Mouse (Mus musculus): ENCODE results near the gene Pan3. TPM values are rescaled to one million over a fixed set of nuclear protein-coding genes. Genes with fewer than 3 reads are reported as not detected.

Gene Pan3
- polyA plus RNA-seq, 1 experiment from 2014 or later, result 84.1 TPM

DNA sequence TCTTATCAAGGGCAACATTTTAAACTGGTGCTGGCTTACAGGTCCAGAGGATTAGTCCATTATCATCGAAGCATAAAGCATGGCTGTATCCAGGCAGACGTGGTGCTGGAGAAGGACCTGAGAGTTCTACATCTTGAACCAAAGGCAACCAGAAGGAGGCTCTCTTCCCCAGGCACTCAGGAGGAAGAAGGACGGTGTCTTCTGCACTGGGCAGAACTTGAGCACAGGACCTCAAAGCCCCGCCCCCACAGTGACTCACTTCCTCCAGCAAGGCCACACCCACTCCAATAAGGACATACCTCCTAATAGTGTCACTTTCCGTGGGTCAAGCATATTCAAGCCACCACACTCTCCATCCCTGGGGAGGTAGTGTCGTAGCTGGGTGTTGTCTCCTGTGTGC lies 19.4 kb upstream of the Pan3 start:
- no peaks in the 10 kb centered on the region for H3K4me1 ChIP-seq (ENCODE audit: insufficient read depth)
- ATAC-seq (ENCODE audit: insufficient read depth) (no peak), DNase-seq (no peak)
- H3K9me3 ChIP-seq (ENCODE audit: low read depth, low read length), result no peaks in the 10 kb centered on the region
- no peaks in the 10 kb centered on the region for H3K27me3 ChIP-seq (ENCODE audit: insufficient read depth, low read length)
- 83% methylated on average over 6 of the region's 6 CpGs for WGBS
- H3K4me2 ChIP-seq, result no peak overlapping the region
- no peaks in the 10 kb centered on the region for H3K36me3 ChIP-seq (ENCODE audit: insufficient read depth)
- no peak for TF ChIP-seq CTCF (IDR thresholded peaks at IDR 0.05; ENCODE audit: low read depth)
- no peak overlapping the region for H3K9ac ChIP-seq
- no peak overlapping the region for H3K27ac ChIP-seq (ENCODE audit: low read depth)
- H3K4me3 ChIP-seq (ENCODE audit: low read depth, low read length), result no peak overlapping the region

DNA sequence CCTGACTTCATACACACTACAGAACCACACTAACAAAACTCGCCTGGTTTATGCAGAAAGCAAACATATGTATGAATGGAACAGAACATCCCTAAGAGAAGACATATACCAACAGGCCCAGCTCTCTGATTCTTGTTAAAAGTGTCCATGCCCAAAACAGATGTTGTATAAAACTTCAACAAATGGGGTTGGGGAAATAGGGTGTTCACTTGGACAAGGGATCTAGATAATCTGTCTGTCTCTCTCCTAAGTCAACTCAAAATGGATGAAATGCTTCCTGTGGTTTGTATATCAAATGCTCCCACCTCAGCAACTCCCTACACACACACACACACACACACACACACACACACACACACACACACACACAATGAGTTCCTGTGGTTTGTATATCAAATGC lies 12.0 kb upstream of the Pan3 start:
- TF ChIP-seq CTCF (IDR thresholded peaks at IDR 0.05; ENCODE audit: low read depth), result no peak

DNA sequence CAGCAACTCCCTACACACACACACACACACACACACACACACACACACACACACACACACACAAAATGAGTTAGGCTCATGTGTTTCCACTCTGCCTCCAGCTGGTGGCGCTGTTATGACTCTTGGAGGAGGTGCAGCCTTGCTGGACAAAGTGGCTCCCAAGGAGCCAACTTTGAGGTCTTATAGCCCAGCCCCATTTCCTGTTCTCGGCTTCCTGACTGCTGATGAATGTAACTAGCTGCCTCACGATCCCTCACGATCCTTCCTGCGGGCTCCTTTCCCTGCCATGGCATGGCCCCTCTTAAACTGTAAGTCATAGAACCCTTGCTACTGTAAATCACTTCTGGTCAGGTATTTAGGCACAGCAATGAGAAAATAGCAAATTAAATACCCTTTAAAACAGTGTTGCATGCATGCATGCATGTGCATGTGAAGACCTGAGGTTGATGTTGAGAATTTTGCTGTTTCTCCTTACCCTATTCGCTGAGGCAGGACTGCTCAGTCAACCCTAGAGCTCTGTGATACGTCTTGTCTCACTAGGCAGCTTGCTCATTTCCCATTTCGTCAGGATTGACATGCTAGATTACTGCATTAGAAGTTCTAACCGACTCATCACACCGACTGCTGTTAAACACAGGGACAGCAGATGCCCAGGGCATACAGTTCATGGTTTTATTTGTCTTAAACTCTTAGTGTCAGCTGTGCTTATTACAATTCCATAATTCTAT lies 11.4 kb upstream of the Pan3 start:
- no peak overlapping the region for H3K4me3 ChIP-seq (ENCODE audit: low read depth, low read length)
- 25% methylated on average over 10 of the region's 10 CpGs for WGBS
- H3K27ac ChIP-seq (ENCODE audit: low read depth), result no peak overlapping the region
- ATAC-seq (ENCODE audit: insufficient read depth) (no peak), DNase-seq (peak; percentile 75)
- peak; percentile 59 for TF ChIP-seq CTCF (IDR thresholded peaks at IDR 0.05; ENCODE audit: low read depth)
- no peaks in the 10 kb centered on the region for H3K4me1 ChIP-seq (ENCODE audit: insufficient read depth)
- no peaks in the 10 kb centered on the region for H3K36me3 ChIP-seq (ENCODE audit: insufficient read depth)
- H3K9me3 ChIP-seq (ENCODE audit: low read depth, low read length), result no peaks in the 10 kb centered on the region
- H3K9ac ChIP-seq, result no peak overlapping the region
- H3K27me3 ChIP-seq (ENCODE audit: insufficient read depth, low read length), result no peaks in the 10 kb centered on the region
- H3K4me2 ChIP-seq, result no peak overlapping the region

More for the DNA sequence above, 12.0 kb upstream of the Pan3 start:
- H3K27ac ChIP-seq (ENCODE audit: low read depth), result no peak overlapping the region
- no peaks in the 10 kb centered on the region for H3K4me1 ChIP-seq (ENCODE audit: insufficient read depth)
- no peaks in the 10 kb centered on the region for H3K36me3 ChIP-seq (ENCODE audit: insufficient read depth)
- H3K4me3 ChIP-seq (ENCODE audit: low read depth, low read length), result no peak overlapping the region
- no peaks in the 10 kb centered on the region for H3K9me3 ChIP-seq (ENCODE audit: low read depth, low read length)
- H3K4me2 ChIP-seq, result no peak overlapping the region
- no peaks in the 10 kb centered on the region for H3K27me3 ChIP-seq (ENCODE audit: insufficient read depth, low read length)
- ATAC-seq (ENCODE audit: insufficient read depth) (no peak), DNase-seq (no peak)
- no peak overlapping the region for H3K9ac ChIP-seq
- 93% methylated on average over 1 of the region's 1 CpGs for WGBS

DNA sequence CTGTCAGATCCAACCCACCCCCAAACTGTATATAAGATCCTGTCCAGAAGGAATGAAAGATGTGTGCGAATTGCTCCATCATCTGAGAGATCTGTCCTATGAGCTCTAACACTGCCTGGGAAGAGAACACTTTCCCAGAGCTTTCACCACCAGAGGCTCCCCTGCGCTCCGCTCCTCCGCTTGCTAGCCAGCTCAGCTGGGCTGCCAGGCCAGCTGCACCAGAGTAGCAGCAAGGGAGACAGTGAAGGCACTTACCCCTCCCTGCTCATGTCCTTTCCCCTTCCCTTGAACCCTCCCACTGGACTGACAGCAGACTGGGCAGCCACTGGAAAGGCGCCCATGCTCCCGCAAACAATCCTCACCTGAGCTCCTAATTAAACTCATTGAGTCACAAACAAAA lies 6.3 kb upstream of the Pan3 start:
- ATAC-seq (ENCODE audit: insufficient read depth), result no peak

GRCm38 (mm10) chr5:147426048-147426805 lies 3.7 kb upstream of the Pan3 start:
- no peak overlapping the region for H3K4me2 ChIP-seq
- H3K9ac ChIP-seq, result no peak overlapping the region
- no peak overlapping the region for H3K4me3 ChIP-seq (ENCODE audit: low read depth, low read length)
- TF ChIP-seq CTCF (IDR thresholded peaks at IDR 0.05; ENCODE audit: low read depth), result no peak
- H3K9me3 ChIP-seq (ENCODE audit: low read depth, low read length), result no peaks in the 10 kb centered on the region
- DNase-seq (no peak), ATAC-seq (ENCODE audit: insufficient read depth) (no peak)
- 65% methylated on average over 4 of the region's 4 CpGs for WGBS
- peaks cover 4% of the 10 kb centered on the region; the same call in 1 of the 2 replicates for H3K4me1 ChIP-seq (ENCODE audit: insufficient read depth)
- H3K27me3 ChIP-seq (ENCODE audit: insufficient read depth, low read length), result no peaks in the 10 kb centered on the region
- no peaks in the 10 kb centered on the region for H3K36me3 ChIP-seq (ENCODE audit: insufficient read depth)
- no peak overlapping the region for H3K27ac ChIP-seq (ENCODE audit: low read depth)

More for the DNA sequence above, 6.3 kb upstream of the Pan3 start:
- no peak overlapping the region for H3K27ac ChIP-seq (ENCODE audit: low read depth)
- H3K9ac ChIP-seq, result no peak overlapping the region
- 36% methylated on average over 6 of the region's 6 CpGs for WGBS
- H3K9me3 ChIP-seq (ENCODE audit: low read depth, low read length), result no peaks in the 10 kb centered on the region
- H3K27me3 ChIP-seq (ENCODE audit: insufficient read depth, low read length), result no peaks in the 10 kb centered on the region
- no peak for DNase-seq
- H3K36me3 ChIP-seq (ENCODE audit: insufficient read depth), result no peaks in the 10 kb centered on the region
- 0 out of 2 replicates have a peak, but pooled peaks have one; percentile 8 for TF ChIP-seq CTCF (IDR thresholded peaks at IDR 0.05; ENCODE audit: low read depth)
- H3K4me3 ChIP-seq (ENCODE audit: low read depth, low read length), result no peak overlapping the region
- no peaks in the 10 kb centered on the region for H3K4me1 ChIP-seq (ENCODE audit: insufficient read depth)
- H3K4me2 ChIP-seq, result no peak overlapping the region

DNA sequence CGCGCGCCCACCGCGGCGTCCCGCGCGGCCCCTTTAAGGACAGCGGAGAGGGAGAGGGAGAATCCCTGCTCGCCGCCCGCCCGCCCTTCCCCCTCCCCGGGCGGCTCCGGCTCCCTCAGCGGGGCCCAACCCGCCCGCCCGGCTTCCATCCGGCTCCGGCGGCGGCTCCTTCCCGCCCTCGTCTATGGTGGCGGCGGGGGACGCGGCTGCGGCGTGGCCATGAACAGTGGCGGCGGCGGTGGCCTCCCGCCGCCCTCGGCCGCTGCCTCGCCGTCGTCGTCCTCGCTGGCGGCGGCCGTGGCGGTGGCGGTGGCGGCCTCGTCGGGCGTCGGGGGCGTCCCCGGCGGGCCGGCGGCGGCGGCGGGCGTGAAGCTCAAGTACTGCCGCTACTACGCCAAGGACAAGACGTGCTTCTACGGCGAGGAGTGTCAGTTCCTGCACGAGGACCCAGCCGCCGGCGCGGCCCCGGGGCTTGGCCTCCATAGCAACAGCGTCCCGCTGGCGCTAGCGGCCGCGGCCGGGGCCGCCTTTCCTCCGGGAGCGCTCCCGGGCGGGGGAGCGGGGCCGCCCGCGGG lies 487 bp downstream of the Pan3 start:
- Histone ChIP-seq H3K27ac (ENCODE audit: low read depth) (peak overlapping the region; percentile 99), H3K27me3 (ENCODE audit: insufficient read depth, low read length) (no peaks in the 10 kb centered on the region), H3K4me1 (ENCODE audit: insufficient read depth) (peaks cover 4% of the 10 kb centered on the region; the same call in 1 of the 2 replicates), H3K4me3 (ENCODE audit: low read depth, low read length) (peak overlapping the region; percentile 99), H3K9me3 (ENCODE audit: low read depth, low read length) (no peaks in the 10 kb centered on the region), H3K9ac (peak overlapping the region; percentile 98), H3K36me3 (ENCODE audit: insufficient read depth) (peaks cover 7% of the 10 kb centered on the region; the same call in 1 of the 2 replicates), H3K4me2 (peak overlapping the region; percentile 80)
- WGBS, result 0% methylated on average over 22 of the region's 91 CpGs
- no peak for TF ChIP-seq CTCF (IDR thresholded peaks at IDR 0.05; ENCODE audit: low read depth)
- ATAC-seq (ENCODE audit: insufficient read depth) (peak; percentile 87), DNase-seq (peak; percentile 59)
